Mouse (Mus musculus) left cerebral cortex, postnatal 14 days (tissue): Measurements from ENCODE around the gene Slc12a7. TPM values are rescaled to one million over a fixed set of nuclear protein-coding genes. Genes with fewer than 3 reads are reported as not detected.
"Not testable (repeated sequence)": the region's sequence is repeated elsewhere in the genome, so short reads cannot be mapped to it uniquely, and the experiment has no call there.

Source experiments
- DNase-seq, 2 experiments: peaks; one replicate each; pipeline ENCODE4 v3.0.0; 2021 to 2022; ENCODE audit warnings: low spot score in 2 of 2, mixed read lengths in 1 of 2
- intact Hi-C: fragments of 180-260 bp; cut with DNase I; formaldehyde crosslinking; loops from one replicate; pipeline ENCODE4 v1.15.1; 2025
- total RNA-seq, 2 experiments: library from RNA; stranded (reverse); gene quantifications; 2 replicates each; pipeline ENCODE4 v1.2.3; 2021

The Slc12a7 gene
- total RNA-seq, 2 experiments from 2014 or later = 4.9 to 5.4 TPM

GRCm38 (mm10) chr13:73712228-73712627, 20.7 kb upstream of the Slc12a7 start:
- DNase-seq = no peak
- intact Hi-C loops = loop anchor here (5.0 to 10.0 kb wide), 3 partner anchors 65 to 583 kb away; partner anchors contain the start of gene Ahrr

- intact Hi-C loops = loop anchor here (5.0 to 10.0 kb wide), 3 partner anchors 66 to 582 kb away; partner anchors contain the start of gene Ahrr
- no peak for DNase-seq
Measured at GRCm38 (mm10) chr13:73713204-73713603, 19.7 kb upstream of the Slc12a7 start.

- no peak for DNase-seq
- intact Hi-C loops = loop anchor here (5.0 to 10.0 kb wide), 3 partner anchors 67 to 581 kb away; partner anchors contain the start of gene Ahrr
Measured at GRCm38 (mm10) chr13:73714020-73714419, 18.9 kb upstream of the Slc12a7 start.

- intact Hi-C loops = loop anchor here (1.0 to 10.0 kb wide), 3 partner anchors 104 to 577 kb away; partner anchors contain the start of gene Ahrr
- peak; percentile 89 to 93 for DNase-seq
Measured at GRCm38 (mm10) chr13:73718225-73718624, 14.7 kb upstream of the Slc12a7 start.

- intact Hi-C loops = no loop called here
- no peak for DNase-seq
Measured at GRCm38 (mm10) chr13:73720241-73720640, 12.7 kb upstream of the Slc12a7 start.

- intact Hi-C loops = no loop called here
- DNase-seq = peak; percentile 53 to 66
Measured at GRCm38 (mm10) chr13:73723081-73723668, 9.7 kb upstream of the Slc12a7 start.

GRCm38 (mm10) chr13:73725315-73725714, 7.6 kb upstream of the Slc12a7 start:
- intact Hi-C loops = no loop called here
- no peak for DNase-seq

- intact Hi-C loops = no loop called here
- DNase-seq = no peak
Measured at GRCm38 (mm10) chr13:73727621-73728025, 5.3 kb upstream of the Slc12a7 start.

GRCm38 (mm10) chr13:73728633-73729032, 4.3 kb upstream of the Slc12a7 start:
- DNase-seq = no peak
- intact Hi-C loops = no loop called here

- DNase-seq = no peak
Measured at GRCm38 (mm10) chr13:73730913-73731312, 2.0 kb upstream of the Slc12a7 start.

GRCm38 (mm10) chr13:73732235-73732634, 659 bp upstream of the Slc12a7 start:
- intact Hi-C loops = no loop called here
- no peak for DNase-seq

More at GRCm38 (mm10) chr13:73730913-73731312, 2.0 kb upstream of the Slc12a7 start:
- intact Hi-C loops = no loop called here

GRCm38 (mm10) chr13:73734379-73734778, 1.5 kb downstream of the Slc12a7 start:
- intact Hi-C loops = no loop called here
- DNase-seq = no peak

- DNase-seq = no peak
- intact Hi-C loops = no loop called here
Measured at GRCm38 (mm10) chr13:73735270-73735669, 2.4 kb downstream of the Slc12a7 start.

GRCm38 (mm10) chr13:73735928-73736327, 3.0 kb downstream of the Slc12a7 start:
- intact Hi-C loops = no loop called here
- DNase-seq = no peak

- intact Hi-C loops = no loop called here
- DNase-seq = no peak
Measured at GRCm38 (mm10) chr13:73736943-73737342, 4.0 kb downstream of the Slc12a7 start.

- intact Hi-C loops, DNase-seq: not testable (repeated sequence)
Measured at GRCm38 (mm10) chr13:73740399-73740944, 7.6 kb downstream of the Slc12a7 start.

- intact Hi-C loops = no loop called here
- DNase-seq = no peak
Measured at GRCm38 (mm10) chr13:73742944-73743343, 10.1 kb downstream of the Slc12a7 start.

GRCm38 (mm10) chr13:73743662-73744061, 10.8 kb downstream of the Slc12a7 start:
- intact Hi-C loops = no loop called here
- DNase-seq = no peak

GRCm38 (mm10) chr13:73748663-73749440, 16.0 kb downstream of the Slc12a7 start:
- DNase-seq = no peak
- intact Hi-C loops = no loop called here

- DNase-seq = no peak
- intact Hi-C loops = no loop called here
Measured at GRCm38 (mm10) chr13:73750435-73750834, 17.5 kb downstream of the Slc12a7 start.
